Mouse (Mus musculus): ENCODE results near the gene Tirap. TPM values are rescaled to one million over a fixed set of nuclear protein-coding genes. Genes with fewer than 3 reads are reported as not detected.

Tirap gene
- total RNA-seq, 2 experiments from 2014 or later = 1.1 to 2.1 TPM

GRCm38 (mm10) chr9:35139231-35139744 is 60.8 kb downstream of the Tirap start:
- no peak for DNase-seq (ENCODE audit: extremely low spot score in 1 of 2, low spot score in 2 of 2)
- Histone ChIP-seq H3K4me3 (no peak overlapping the region), H3K27ac (no peak overlapping the region)
- no peak for TF ChIP-seq CTCF (IDR thresholded peaks at IDR 0.05)
- intact Hi-C loops (cut with DNase I) = no loop called here

GRCm38 (mm10) chr9:35138029-35138428 is 62.1 kb downstream of the Tirap start:
- no peak for DNase-seq (ENCODE audit: extremely low spot score in 1 of 2, low spot score in 2 of 2)
- H3K27ac ChIP-seq = no peak overlapping the region
- intact Hi-C loops (cut with DNase I) = no loop called here
- TF ChIP-seq CTCF (IDR thresholded peaks at IDR 0.05) = no peak
- no peak overlapping the region for H3K4me3 ChIP-seq

- TF ChIP-seq CTCF (IDR thresholded peaks at IDR 0.05) = no peak
- no peak for DNase-seq (ENCODE audit: extremely low spot score in 1 of 2, low spot score in 2 of 2)
- intact Hi-C loops (cut with DNase I) = no loop called here
- 0 out of 2 replicates have a peak overlapping the region, but pooled peaks have one; percentile 21 for H3K27ac ChIP-seq
- no peak overlapping the region for H3K4me3 ChIP-seq
Observed at GRCm38 (mm10) chr9:35135575-35135974, 64.5 kb downstream of the Tirap start.

Other genes starting within 250 kb of the Tirap start
- gene St3gal4, start 81.0 kb downstream of the Tirap start, total RNA-seq (2021) = 10 to 100 TPM; 24.4 to 25.2 TPM
- gene Dcps, start 24.2 kb downstream of the Tirap start, total RNA-seq (2021) = 10 to 100 TPM; 17.5 to 17.7 TPM
- 10 to 100 TPM; 60.7 to 69.9 TPM for gene Srpr, start 116 bp downstream of the Tirap start, total RNA-seq (2021)
- 10 to 100 TPM; 33.4 to 36.4 TPM for gene Foxred1, start 10.8 kb upstream of the Tirap start, total RNA-seq (2021)
- 10 to 100 TPM; 26.5 to 27.0 TPM for gene Fam118b, start 67.5 kb upstream of the Tirap start, total RNA-seq (2021)
- gene Rpusd4, start 67.6 kb upstream of the Tirap start, total RNA-seq (2021) = 10 to 100 TPM in 1 of 2 experiments, 1 to 10 TPM in 1; 8.9 to 10.0 TPM
- gene Cdon, start 220.8 kb upstream of the Tirap start, total RNA-seq (2021) = 1 to 10 TPM; 7.9 to 8.3 TPM